ENCODE assay signal across 8 mouse cellular contexts in the genomic region with DNA sequence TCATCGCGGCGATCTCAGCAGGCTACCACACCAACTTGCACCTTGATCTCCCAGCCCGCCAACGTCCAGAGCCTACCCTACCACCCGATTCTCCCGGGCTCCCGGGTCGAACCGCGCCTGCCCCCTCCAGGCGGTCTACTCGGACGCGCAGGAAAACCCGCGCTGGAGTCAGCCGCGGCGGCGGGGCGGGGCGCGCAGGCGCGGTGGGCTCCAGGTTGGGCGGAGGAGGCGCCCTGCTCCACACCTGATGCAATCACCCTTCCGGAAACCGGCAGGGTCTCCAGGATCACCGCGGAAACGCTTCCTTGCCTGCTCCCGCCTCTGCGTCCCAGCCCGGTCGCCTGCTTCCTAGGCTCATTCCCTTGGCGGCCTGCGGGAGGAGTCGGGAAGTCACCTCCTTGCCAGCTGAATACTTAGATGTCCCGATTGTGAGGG. TPM values are rescaled to one million over a fixed set of nuclear protein-coding genes. Genes with fewer than 3 reads are reported as not detected.
DNase-seq lines count a peak whose midpoint lies in the region; ATAC-seq and TF ChIP-seq lines count a peak whose summit lies in the region.

No protein-coding gene starts in this region.

- peak overlapping the region; percentile 58 for H3K9ac ChIP-seq in hindbrain, embryonic 16.5 days (ENCODE audit: low read depth, low read length)

- TF ChIP-seq CTCF in gastrocnemius, adult 2 months (IDR thresholded peaks at IDR 0.05): peak; percentile 71
- peak; percentile 56 for TF ChIP-seq CTCF in left cerebral cortex, adult 2 months (IDR thresholded peaks at IDR 0.05)

- WGBS in hindbrain, embryonic 16.5 days: under 1% methylated on average over 38 of the region's 41 CpGs

- no peaks in the 10 kb centered on the region for H3K27me3 ChIP-seq in hindbrain, embryonic 16.5 days (replicated peaks; ENCODE audit: control insufficient read depth, insufficient read depth, low read length)

- H3K4me3 ChIP-seq in gastrocnemius, adult 2 months: peak overlapping the region; percentile 87
- peak overlapping the region; percentile 50 for H3K4me3 ChIP-seq in hindbrain, embryonic 16.5 days (ENCODE audit: low read length)
- peak overlapping the region; percentile 62 for H3K4me3 ChIP-seq in left cerebral cortex, adult 2 months

- peak; percentile 93 to 97 for DNase-seq in adrenal gland, adult (ENCODE audit: inconsistent age in 2 of 2, low spot score in 1 of 2)
- peak; percentile 70 to 81 for DNase-seq in cerebellum, postnatal 4 days (ENCODE audit: low spot score in 2 of 2)
- DNase-seq in gastrocnemius, adult 2 months: peak; percentile 91
- peak; percentile 88 to 90 for DNase-seq in left cerebral cortex, adult 2 months (ENCODE audit: extremely low spot score in 1 of 2, low spot score in 2 of 2)
- DNase-seq in lung, postnatal 36 days: peak; percentile 90
- DNase-seq in right cerebral cortex, postnatal 10 days (ENCODE audit: low spot score in 2 of 2): peak; percentile 87 to 88
- peak; percentile 81 to 84 for DNase-seq in urinary bladder, postnatal 4 days (ENCODE audit: low spot score in 2 of 2)

- H3K36me3 ChIP-seq in hindbrain, embryonic 16.5 days (ENCODE audit: control insufficient read depth, insufficient read depth, low read length): no peaks in the 10 kb centered on the region

- peak overlapping the region; percentile 76 for H3K27ac ChIP-seq in gastrocnemius, adult 2 months
- peak overlapping the region; percentile 62 for H3K27ac ChIP-seq in hindbrain, embryonic 16.5 days (ENCODE audit: low read depth, low read length)
- H3K27ac ChIP-seq in left cerebral cortex, adult 2 months: peak overlapping the region; percentile 82

- peaks cover 19% of the 10 kb centered on the region for H3K4me1 ChIP-seq in hindbrain, embryonic 16.5 days (ENCODE audit: control insufficient read depth, insufficient read depth, low read depth, low read length)

- H3K9me3 ChIP-seq in hindbrain, embryonic 16.5 days (ENCODE audit: control insufficient read depth, low read length): no peaks in the 10 kb centered on the region

- intact Hi-C loops in gastrocnemius, adult 2 months (cut with DNase I): no loop called here
- intact Hi-C loops in left cerebral cortex, adult 2 months (cut with DNase I): no loop called here

- peak; percentile 79 for ATAC-seq in hindbrain, embryonic 16.5 days

- peak overlapping the region; percentile 67 for H3K4me2 ChIP-seq in hindbrain, embryonic 16.5 days (ENCODE audit: low read length)

RNA-seq across cellular contexts. Expression of a gene that starts 1.6 kb away (rescaled TPM):
- total RNA-seq in gastrocnemius, adult 2 months (2021): 10 to 100 TPM; 35.9 to 43.2 TPM
- polyA plus RNA-seq in hindbrain, embryonic 16.5 days (2015; fragmentation: Nextera tagmentation; extraction: Ambion mirVana): 97.0 and 114 TPM in 2 replicates
- total RNA-seq in left cerebral cortex, adult 2 months (2021): 10 to 100 TPM; 60.1 to 70.5 TPM

RNA-seq across cellular contexts. Expression of a gene that starts 55.7 kb away (rescaled TPM):
- 1 to 10 TPM; 3.4 to 5.3 TPM for total RNA-seq in gastrocnemius, adult 2 months (2021)
- polyA plus RNA-seq in hindbrain, embryonic 16.5 days (2015; fragmentation: Nextera tagmentation; extraction: Ambion mirVana): 1,720 and 1,858 TPM in 2 replicates
- 100 to 1,000 TPM; 878 to 888 TPM for total RNA-seq in left cerebral cortex, adult 2 months (2021)

Comparison
In these comparisons a context has a peak if more than half of its experiments do, and no peak if none do; other contexts are left out.
1. Peak in every context shown above with its lines: DNase-seq, ATAC-seq, H3K4me3 ChIP-seq and H3K27ac ChIP-seq.
2. RNA of a gene that starts 55.7 kb away (total RNA-seq): 878 to 888 TPM in left cerebral cortex, adult 2 months; 3.4 to 5.3 TPM in gastrocnemius, adult 2 months; every median in the first group is over 100 times any median in the second.